Mouse (Mus musculus) granulocyte monocyte progenitor cell, adult 5-6 weeks (primary cell): ENCODE measurements around the gene Hist1h2bb. TPM values are rescaled to one million over a fixed set of nuclear protein-coding genes. Genes with fewer than 3 reads are reported as not detected.
"Not testable (repeated sequence)": the region's sequence is repeated elsewhere in the genome, so short reads cannot be mapped to it uniquely, and the experiment has no call there.

Experiments
- ATAC-seq: replicated peaks from 2 replicates; pipeline ENCODE4 v1.8.0; 2016; ENCODE audit warnings: mild to moderate bottlenecking, moderate TSS enrichment, inconsistent platforms; ENCODE audit not compliant: poor library complexity, severe bottlenecking
- total RNA-seq, 2 experiments: library from RNA; stranded (forward) in 1 of 2; stranded (reverse) in 1 of 2; fragments of 200-712, 200-1000 nt in 1 of 2; fragments of >200 nt in 1 of 2; fragmentation: Nextera tagmentation in 1 of 2; gene quantifications; 2 replicates each; pipeline ENCODE4 v1.2.3; 2014 to 2017

Gene Hist1h2bb
- total RNA-seq, 2 experiments from 2014 or later = 176 to 3,446 TPM

DNA sequence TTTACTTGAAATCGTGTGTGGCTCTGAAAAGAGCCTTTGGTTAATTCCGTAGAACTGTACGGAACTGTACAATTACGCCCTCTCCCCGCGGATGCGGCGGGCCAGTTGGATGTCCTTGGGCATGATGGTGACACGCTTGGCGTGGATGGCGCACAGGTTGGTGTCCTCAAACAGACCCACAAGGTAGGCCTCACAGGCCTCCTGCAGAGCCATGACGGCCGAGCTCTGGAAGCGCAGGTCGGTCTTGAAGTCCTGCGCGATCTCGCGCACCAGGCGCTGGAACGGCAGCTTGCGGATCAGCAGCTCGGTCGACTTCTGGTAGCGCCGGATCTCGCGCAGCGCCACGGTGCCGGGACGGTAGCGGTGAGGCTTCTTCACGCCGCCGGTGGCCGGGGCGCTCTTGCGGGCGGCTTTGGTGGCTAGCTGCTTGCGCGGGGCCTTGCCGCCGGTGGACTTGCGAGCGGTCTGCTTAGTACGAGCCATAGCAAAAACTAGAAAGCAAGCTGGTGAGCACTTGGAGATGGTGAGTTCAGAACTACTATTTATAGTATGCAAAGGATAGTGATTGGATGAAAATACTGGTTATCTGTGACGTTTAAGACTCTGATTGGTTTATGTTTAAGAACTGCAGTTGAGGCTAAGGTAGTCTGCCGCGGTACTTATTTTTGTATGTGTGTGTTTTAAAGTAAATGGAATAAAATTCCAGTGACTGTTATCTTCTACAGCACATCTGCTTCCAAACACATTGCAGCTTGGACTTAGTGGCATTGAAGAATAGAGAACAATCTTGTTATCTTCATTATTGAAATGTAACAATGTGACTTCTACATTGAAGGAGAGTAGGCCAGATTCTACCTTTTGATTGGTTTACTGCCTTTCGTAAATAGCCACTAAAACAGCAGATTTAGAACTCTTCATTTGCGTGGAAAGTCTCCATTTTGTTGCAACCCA is 15.6 kb downstream of the Hist1h2bb start, which contains the start of gene Hist1h3a:
Gene Hist1h3a (minus strand): TSS at position 516 of the 951 bp plus-strand sequence.
- peak; percentile 33 for ATAC-seq

DNA sequence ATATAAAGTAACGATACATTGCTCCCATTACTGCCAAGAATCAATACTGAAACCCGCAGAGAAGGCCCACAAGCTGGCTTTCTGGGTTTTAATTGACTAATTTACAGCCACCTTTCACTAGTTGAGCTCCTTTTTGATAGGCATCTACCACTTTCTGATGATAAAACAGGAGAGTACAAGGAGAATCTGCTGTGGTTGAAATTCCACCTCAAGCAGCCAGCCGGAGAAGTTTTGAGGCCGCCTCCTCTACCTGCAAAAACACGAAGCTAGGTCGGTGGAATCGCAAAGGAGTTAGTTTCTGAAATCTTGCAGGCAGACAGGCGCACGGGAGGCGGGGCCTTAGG is 16.7 kb downstream of the Hist1h2bb start:
- ATAC-seq = no peak

DNA sequence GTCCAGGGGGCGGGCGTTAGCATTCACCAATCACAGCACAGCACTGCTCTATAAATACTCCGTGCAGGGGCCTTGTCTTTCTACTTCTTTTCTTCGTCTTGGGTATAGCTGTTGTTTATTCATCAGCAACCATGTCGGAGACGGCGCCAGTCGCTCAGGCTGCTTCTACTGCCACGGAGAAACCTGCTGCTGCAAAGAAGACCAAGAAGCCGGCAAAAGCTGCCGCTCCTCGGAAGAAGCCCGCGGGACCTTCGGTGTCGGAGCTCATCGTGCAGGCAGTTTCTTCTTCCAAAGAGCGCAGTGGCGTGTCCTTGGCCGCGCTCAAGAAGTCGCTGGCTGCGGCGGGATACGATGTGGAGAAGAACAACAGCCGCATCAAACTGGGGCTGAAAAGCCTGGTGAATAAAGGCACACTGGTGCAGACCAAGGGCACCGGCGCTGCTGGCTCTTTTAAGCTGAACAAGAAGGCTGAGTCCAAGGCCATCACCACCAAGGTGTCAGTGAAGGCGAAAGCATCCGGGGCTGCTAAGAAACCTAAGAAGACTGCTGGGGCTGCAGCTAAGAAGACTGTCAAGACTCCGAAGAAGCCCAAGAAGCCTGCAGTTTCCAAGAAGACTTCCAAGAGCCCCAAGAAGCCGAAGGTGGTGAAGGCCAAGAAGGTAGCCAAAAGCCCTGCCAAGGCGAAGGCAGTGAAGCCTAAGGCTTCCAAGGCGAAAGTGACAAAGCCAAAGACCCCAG is 17.2 kb downstream of the Hist1h2bb start, which contains the start of gene Hist1h1a:
Gene Hist1h1a (plus strand): TSS at position 81 of the 738 bp plus-strand sequence.
- ATAC-seq = peak; percentile 49

GRCm38 (mm10) chr13:23764324-23765171 is 18.0 kb downstream of the Hist1h2bb start:
- no peak for ATAC-seq

DNA sequence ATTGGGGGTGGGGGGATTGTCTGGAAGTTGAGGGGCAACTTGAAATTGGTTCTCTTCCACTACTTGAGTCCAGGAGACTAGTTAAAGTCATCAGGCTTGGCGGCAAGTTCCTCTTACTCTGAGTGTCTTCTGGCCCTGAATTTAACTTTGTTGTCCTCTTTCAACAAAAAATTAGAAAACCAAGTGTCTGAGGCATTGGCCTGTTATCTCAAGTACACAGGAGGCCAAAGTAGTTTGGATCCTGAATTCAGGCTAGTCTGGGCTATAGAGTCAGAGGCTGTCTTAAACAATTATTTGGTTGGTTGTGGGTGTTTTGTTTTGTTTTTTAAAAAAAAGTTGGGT is 18.6 kb downstream of the Hist1h2bb start:
- no peak for ATAC-seq

- ATAC-seq = no peak
These were observed 20.2 kb downstream of the Hist1h2bb start for GRCm38 (mm10) chr13:23766772-23767171.

DNA sequence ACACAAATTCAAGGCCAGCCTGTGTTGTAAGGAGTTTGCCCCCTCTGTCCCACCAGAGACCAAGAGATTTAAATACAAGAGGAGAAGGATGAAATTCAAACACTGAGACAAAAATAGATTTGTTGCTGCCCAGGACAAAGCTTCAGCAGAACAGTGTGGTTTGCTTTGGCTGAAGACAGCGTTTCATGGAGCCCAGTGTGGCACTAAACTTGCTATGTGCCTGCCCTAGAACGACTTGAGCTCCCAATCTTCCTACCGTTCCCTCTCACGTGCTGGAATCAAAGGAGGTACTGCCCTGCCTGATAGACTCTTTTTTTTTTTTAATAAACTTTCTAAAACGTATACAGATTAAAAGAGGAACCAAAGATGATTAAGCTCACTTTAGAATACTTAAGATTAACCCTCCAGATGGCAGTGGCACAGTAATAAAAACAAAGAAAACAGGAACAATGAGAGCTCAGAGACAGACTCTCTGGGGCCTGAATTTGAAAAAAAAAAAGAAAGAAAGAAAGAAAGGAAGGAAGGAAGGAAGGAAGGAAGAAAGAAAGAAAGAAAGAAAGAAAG is 22.4 kb downstream of the Hist1h2bb start:
- ATAC-seq = peak; percentile 46

GRCm38 (mm10) chr13:23769613-23770012 is 23.1 kb downstream of the Hist1h2bb start, which contains the start of gene Trim38:
Trim38 (plus strand) TSS chr13:23769913.
- ATAC-seq = not testable (repeated sequence)

DNA sequence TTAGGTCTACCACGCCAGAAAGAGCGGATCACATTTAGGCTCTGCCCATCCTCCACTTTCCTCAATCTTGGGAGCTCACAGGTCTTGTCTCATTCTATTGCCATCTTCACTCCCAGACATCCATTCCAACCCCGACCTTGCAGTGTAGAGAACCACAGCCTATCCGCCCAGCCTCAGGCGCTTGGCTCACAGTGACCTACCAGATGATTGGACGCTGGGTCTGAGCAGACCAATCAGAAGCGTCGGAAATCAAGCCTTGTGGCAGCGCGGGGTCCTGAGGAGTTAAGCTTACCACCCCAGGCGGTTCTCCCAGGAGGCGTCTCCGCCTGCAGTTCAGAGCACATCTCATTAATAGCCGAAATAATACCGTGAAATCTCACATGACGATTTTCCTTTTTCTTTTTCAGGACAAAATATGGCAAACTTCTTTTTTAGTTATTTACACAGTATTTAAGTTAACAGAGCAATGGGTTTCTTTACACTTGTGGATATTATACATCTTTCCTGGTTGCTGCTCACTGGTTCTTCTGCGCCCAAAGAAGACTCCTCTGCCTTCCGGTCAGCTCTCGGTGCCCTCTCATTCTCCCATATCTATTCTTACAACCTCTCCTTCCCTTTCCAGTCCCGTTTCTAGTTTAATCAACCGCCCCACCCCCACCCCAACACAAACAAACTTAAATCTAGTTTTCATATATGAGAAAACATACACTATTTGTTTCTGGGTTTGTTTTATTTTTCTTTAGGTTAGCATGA is 26.2 kb downstream of the Hist1h2bb start:
- ATAC-seq = peak; percentile 65

DNA sequence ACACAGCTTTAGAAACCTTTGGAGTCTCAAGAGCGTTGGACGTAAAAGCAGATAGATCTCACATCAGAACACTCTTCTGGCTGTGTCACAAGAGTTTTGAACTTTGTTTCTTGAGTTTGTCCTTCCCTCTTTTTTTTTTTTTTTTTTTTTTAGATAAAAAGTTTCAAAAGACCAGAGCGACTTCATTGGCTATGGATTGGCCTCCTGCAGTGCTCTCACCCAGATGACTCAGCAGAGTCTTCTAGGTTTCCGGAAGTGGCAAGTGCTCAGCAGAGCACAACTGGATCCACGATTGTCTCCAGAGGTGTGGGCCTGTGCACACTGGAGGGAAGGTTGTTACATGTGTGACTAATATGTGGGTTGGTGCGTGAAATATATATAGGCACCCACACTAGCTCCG is 31.8 kb downstream of the Hist1h2bb start:
- peak; percentile 95 for ATAC-seq

- ATAC-seq = no peak
These were observed 32.5 kb downstream of the Hist1h2bb start for GRCm38 (mm10) chr13:23779025-23779424.

DNA sequence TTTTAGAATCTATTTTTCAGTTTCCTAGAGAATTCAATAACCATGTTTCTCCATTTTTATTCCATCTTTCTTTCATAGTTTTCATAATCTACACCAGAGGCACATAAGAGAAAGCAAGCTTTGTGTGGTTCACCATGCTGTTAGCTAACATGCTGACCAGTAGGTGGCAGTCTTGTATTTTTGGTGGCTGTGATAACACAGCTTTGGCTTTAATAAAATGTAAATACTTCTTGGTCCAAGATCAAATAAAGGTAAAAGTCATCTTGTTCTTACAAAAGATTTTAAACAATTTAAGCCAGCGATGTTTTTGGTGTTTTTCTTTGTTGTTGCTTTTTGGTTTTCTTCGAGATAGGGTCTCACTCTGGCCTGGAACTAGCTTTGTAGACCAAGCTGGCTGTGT is 46.0 kb downstream of the Hist1h2bb start:
- ATAC-seq = peak; percentile 63

Other genes with a start within 250 kb of the Hist1h2bb start
Only the 30 nearest of the 37 such genes appear.
- 13.1 and 13.2 TPM in 2 replicates for gene Hist1h1d, start 193.5 kb upstream of the Hist1h2bb start, total RNA-seq (2014; fragmentation: Nextera tagmentation)
- gene Hist1h1d, start 193.5 kb upstream of the Hist1h2bb start, total RNA-seq (2017) = 109 and 113 TPM in 2 replicates
- 27.2 and 37.9 TPM in 2 replicates for gene Hist1h3e, start 184.4 kb upstream of the Hist1h2bb start, total RNA-seq (2014; fragmentation: Nextera tagmentation)
- gene Hist1h3e, start 184.4 kb upstream of the Hist1h2bb start, total RNA-seq (2017) = 218 and 293 TPM in 2 replicates
- gene Hist1h2ae, start 175.5 kb upstream of the Hist1h2bb start, total RNA-seq (2014; fragmentation: Nextera tagmentation) = 5.5 and 7.4 TPM in 2 replicates
- gene Hist1h2ae, start 175.5 kb upstream of the Hist1h2bb start, total RNA-seq (2017) = 405 and 464 TPM in 2 replicates
- gene Hist1h2bg, start 175.3 kb upstream of the Hist1h2bb start, total RNA-seq (2014; fragmentation: Nextera tagmentation) = 160 and 268 TPM in 2 replicates
- 1,365 and 1,429 TPM in 2 replicates for gene Hist1h2bg, start 175.3 kb upstream of the Hist1h2bb start, total RNA-seq (2017)
- gene Hist1h2bf, start 172.5 kb upstream of the Hist1h2bb start, total RNA-seq (2014; fragmentation: Nextera tagmentation) = 148 and 188 TPM in 2 replicates
- gene Hist1h2bf, start 172.5 kb upstream of the Hist1h2bb start, total RNA-seq (2017) = 453 and 461 TPM in 2 replicates
- not detected in 2 replicates for gene Hist1h2ad, start 172.4 kb upstream of the Hist1h2bb start, total RNA-seq (2014; fragmentation: Nextera tagmentation)
- gene Hist1h2ad, start 172.4 kb upstream of the Hist1h2bb start, total RNA-seq (2017) = 685 and 1,721 TPM in 2 replicates
- 52.8 and 62.0 TPM in 2 replicates for gene Hist1h3d, start 171.0 kb upstream of the Hist1h2bb start, total RNA-seq (2014; fragmentation: Nextera tagmentation)
- gene Hist1h3d, start 171.0 kb upstream of the Hist1h2bb start, total RNA-seq (2017) = 83.5 and 136 TPM in 2 replicates
- 116 and 278 TPM in 2 replicates for gene Hist1h4d, start 165.1 kb upstream of the Hist1h2bb start, total RNA-seq (2014; fragmentation: Nextera tagmentation)
- gene Hist1h4d, start 165.1 kb upstream of the Hist1h2bb start, total RNA-seq (2017) = 929 and 1,118 TPM in 2 replicates
- 16.4 and 17.5 TPM in 2 replicates for gene Hist1h2be, start 125.6 kb upstream of the Hist1h2bb start, total RNA-seq (2014; fragmentation: Nextera tagmentation)
- gene Hist1h2be, start 125.6 kb upstream of the Hist1h2bb start, total RNA-seq (2017) = 82.4 and 146 TPM in 2 replicates
- 111 and 199 TPM in 2 replicates for gene Hist1h1e, start 124.2 kb upstream of the Hist1h2bb start, total RNA-seq (2014; fragmentation: Nextera tagmentation)
- 255 and 282 TPM in 2 replicates for gene Hist1h1e, start 124.2 kb upstream of the Hist1h2bb start, total RNA-seq (2017)
- gene Hist1h2ac, start 62.8 kb upstream of the Hist1h2bb start, total RNA-seq (2014; fragmentation: Nextera tagmentation) = 2.4 and 4.1 TPM in 2 replicates
- 173 TPM in 2 replicates for gene Hist1h2ac, start 62.8 kb upstream of the Hist1h2bb start, total RNA-seq (2017)
- 57.7 and 70.7 TPM in 2 replicates for gene Hist1h2bc, start 62.5 kb upstream of the Hist1h2bb start, total RNA-seq (2014; fragmentation: Nextera tagmentation)
- 274 and 374 TPM in 2 replicates for gene Hist1h2bc, start 62.5 kb upstream of the Hist1h2bb start, total RNA-seq (2017)
- gene Hist1h1t, start 50.9 kb upstream of the Hist1h2bb start, total RNA-seq (2014; fragmentation: Nextera tagmentation) = not detected in 2 replicates
- 1.0 TPM in 1 of 2 replicates, not detected in the other for gene Hist1h1t, start 50.9 kb upstream of the Hist1h2bb start, total RNA-seq (2017)
- gene Hist1h4c, start 48.3 kb upstream of the Hist1h2bb start, total RNA-seq (2014; fragmentation: Nextera tagmentation) = 14.3 and 82.6 TPM in 2 replicates
- 308 and 366 TPM in 2 replicates for gene Hist1h4c, start 48.3 kb upstream of the Hist1h2bb start, total RNA-seq (2017)
- 7.9 and 19.9 TPM in 2 replicates for gene Hfe, start 35.9 kb upstream of the Hist1h2bb start, total RNA-seq (2014; fragmentation: Nextera tagmentation)
- 7.6 and 9.7 TPM in 2 replicates for gene Hfe, start 35.9 kb upstream of the Hist1h2bb start, total RNA-seq (2017)
- 61.8 and 110 TPM in 2 replicates for gene Hist1h1c, start 7.9 kb upstream of the Hist1h2bb start, total RNA-seq (2014; fragmentation: Nextera tagmentation)
- 737 and 810 TPM in 2 replicates for gene Hist1h1c, start 7.9 kb upstream of the Hist1h2bb start, total RNA-seq (2017)
- 24.5 and 38.0 TPM in 2 replicates for gene Hist1h3c, start 1.1 kb upstream of the Hist1h2bb start, total RNA-seq (2014; fragmentation: Nextera tagmentation)
- 507 and 886 TPM in 2 replicates for gene Hist1h3c, start 1.1 kb upstream of the Hist1h2bb start, total RNA-seq (2017)
- gene Hist1h2ab, start 4.4 kb downstream of the Hist1h2bb start, total RNA-seq (2014; fragmentation: Nextera tagmentation) = 9.2 and 31.4 TPM in 2 replicates
- 1,996 and 2,074 TPM in 2 replicates for gene Hist1h2ab, start 4.4 kb downstream of the Hist1h2bb start, total RNA-seq (2017)
- gene Hist1h3b, start 5.5 kb downstream of the Hist1h2bb start, total RNA-seq (2014; fragmentation: Nextera tagmentation) = 92.5 and 158 TPM in 2 replicates
- gene Hist1h3b, start 5.5 kb downstream of the Hist1h2bb start, total RNA-seq (2017) = 628 and 657 TPM in 2 replicates
- gene Hist1h4b, start 10.3 kb downstream of the Hist1h2bb start, total RNA-seq (2014; fragmentation: Nextera tagmentation) = 70.4 and 87.8 TPM in 2 replicates
- gene Hist1h4b, start 10.3 kb downstream of the Hist1h2bb start, total RNA-seq (2017) = 487 and 745 TPM in 2 replicates
- gene Hist1h4a, start 14.5 kb downstream of the Hist1h2bb start, total RNA-seq (2014; fragmentation: Nextera tagmentation) = 9.3 and 71.7 TPM in 2 replicates
- gene Hist1h4a, start 14.5 kb downstream of the Hist1h2bb start, total RNA-seq (2017) = 657 and 709 TPM in 2 replicates
- gene Hist1h3a, start 15.7 kb downstream of the Hist1h2bb start, total RNA-seq (2014; fragmentation: Nextera tagmentation) = 33.7 and 64.5 TPM in 2 replicates
- 287 and 376 TPM in 2 replicates for gene Hist1h3a, start 15.7 kb downstream of the Hist1h2bb start, total RNA-seq (2017)
- 143 and 207 TPM in 2 replicates for gene Hist1h1a, start 16.9 kb downstream of the Hist1h2bb start, total RNA-seq (2014; fragmentation: Nextera tagmentation)
- gene Hist1h1a, start 16.9 kb downstream of the Hist1h2bb start, total RNA-seq (2017) = 1,974 and 2,146 TPM in 2 replicates
- gene Trim38, start 23.2 kb downstream of the Hist1h2bb start, total RNA-seq (2014; fragmentation: Nextera tagmentation) = not detected in 2 replicates
- gene Trim38, start 23.2 kb downstream of the Hist1h2bb start, total RNA-seq (2017) = not detected in 2 replicates
- gene Slc17a2, start 60.3 kb downstream of the Hist1h2bb start, total RNA-seq (2014; fragmentation: Nextera tagmentation) = not detected in 2 replicates
- not detected in 2 replicates for gene Slc17a2, start 60.3 kb downstream of the Hist1h2bb start, total RNA-seq (2017)
- not detected in 2 replicates for gene Slc17a3, start 92.7 kb downstream of the Hist1h2bb start, total RNA-seq (2014; fragmentation: Nextera tagmentation)
- not detected in 2 replicates for gene Slc17a3, start 92.7 kb downstream of the Hist1h2bb start, total RNA-seq (2017)
- gene Slc17a1, start 121.0 kb downstream of the Hist1h2bb start, total RNA-seq (2014; fragmentation: Nextera tagmentation) = not detected in 2 replicates
- not detected in 2 replicates for gene Slc17a1, start 121.0 kb downstream of the Hist1h2bb start, total RNA-seq (2017)
- not detected in 2 replicates for gene Slc17a4, start 168.3 kb downstream of the Hist1h2bb start, total RNA-seq (2014; fragmentation: Nextera tagmentation)
- gene Slc17a4, start 168.3 kb downstream of the Hist1h2bb start, total RNA-seq (2017) = not detected in 2 replicates
- gene Hist1h2ba, start 187.4 kb downstream of the Hist1h2bb start, total RNA-seq (2014; fragmentation: Nextera tagmentation) = not detected in 2 replicates
- not detected in 2 replicates for gene Hist1h2ba, start 187.4 kb downstream of the Hist1h2bb start, total RNA-seq (2017)
- gene Hist1h2aa, start 187.7 kb downstream of the Hist1h2bb start, total RNA-seq (2014; fragmentation: Nextera tagmentation) = not detected in 2 replicates
- gene Hist1h2aa, start 187.7 kb downstream of the Hist1h2bb start, total RNA-seq (2017) = not detected in 2 replicates